Mouse (Mus musculus): ENCODE results near the gene Tmem182. TPM values are rescaled to one million over a fixed set of nuclear protein-coding genes. Genes with fewer than 3 reads are reported as not detected.

Gene Tmem182
- polyA plus RNA-seq (2014; fragmentation: Illumina TruSeq; extraction: RNeasy Lipid Tissue Mini Kit (QIAGEN cat#74804)): 7.2 TPM

GRCm38 (mm10) chr1:40805351-40805750 is at the start of gene Tmem182:
Gene Tmem182 (plus strand): TSS chr1:40805601.

GRCm38 (mm10) chr1:40790324-40791141 is 14.9 kb upstream of the Tmem182 start, which contains the start of gene Mfsd9:
Gene Mfsd9 (minus strand): TSS chr1:40790687.

Other genes with a start within 250 kb of the Tmem182 start
- gene Slc9a4, start 225.5 kb upstream of the Tmem182 start, polyA plus RNA-seq (2014; fragmentation: Illumina TruSeq; extraction: RNeasy Lipid Tissue Mini Kit (QIAGEN cat#74804)): 0.46 TPM
- gene Slc9a2, start 125.0 kb upstream of the Tmem182 start, polyA plus RNA-seq (2014; fragmentation: Illumina TruSeq; extraction: RNeasy Lipid Tissue Mini Kit (QIAGEN cat#74804)): 0.43 TPM
- gene Mfsd9, start 14.9 kb upstream of the Tmem182 start, polyA plus RNA-seq (2014; fragmentation: Illumina TruSeq; extraction: RNeasy Lipid Tissue Mini Kit (QIAGEN cat#74804)): 11.2 TPM

Data from ovary, adult 10 weeks (tissue).